Mouse (Mus musculus) midbrain, postnatal 0 days (tissue): ENCODE measurements at regions not wholly inside any gene's neighbourhood (a gene's known extent, or its start where the extent isn't known, plus 50 kb on each side); places are given as distances from the start of the nearest gene placed in this dataset.

Experiments
- ATAC-seq: fragments of 200-750 bp; cut with Nextera tagmentation; 2 replicates; pipeline ENCODE4 v1.8.0; 2017; ENCODE audit warnings: moderate number of reproducible peaks, mild to moderate bottlenecking, moderate TSS enrichment, moderate library complexity; ENCODE audit not compliant: low FRiP score
- DNase-seq: peaks from one replicate; pipeline ENCODE4 v3.0.0-alpha.2; 2015; ENCODE audit warnings: low spot score
- H3K27ac ChIP-seq: fragments of 300-500 bp; sonication (generic); 2 replicates; pipeline ENCODE4 v1.5.1; 2014; ENCODE audit warnings: low read depth, mild to moderate bottlenecking, low read length, mixed read lengths
- H3K27me3 ChIP-seq: fragments of 300-500 bp; sonication (generic); 2 replicates; pipeline ENCODE4 v1.6.1; 2014; ENCODE audit warnings: low read length, control low read depth, mixed read lengths; ENCODE audit not compliant: insufficient read depth
- H3K36me3 ChIP-seq: fragments of 300-500 bp; sonication (generic); 2 replicates; pipeline ENCODE4 v1.6.1; 2014; ENCODE audit warnings: low read length, control low read depth, mixed read lengths; ENCODE audit not compliant: insufficient read depth
- H3K4me1 ChIP-seq: fragments of 300-500 bp; sonication (generic); 2 replicates; pipeline ENCODE4 v1.6.1; 2014; ENCODE audit warnings: mild to moderate bottlenecking, control low read depth, antibody characterized with exemption, low read length, mixed read lengths; ENCODE audit not compliant: insufficient read depth
- H3K4me2 ChIP-seq: fragments of 300-500 bp; sonication (generic); 2 replicates; pipeline ENCODE4 v1.6.1; 2014; ENCODE audit warnings: low read depth, mild to moderate bottlenecking, low read length, mixed read lengths; ENCODE audit not compliant: poor library complexity, severe bottlenecking
- H3K4me3 ChIP-seq: fragments of 300-500 bp; sonication (generic); 2 replicates; pipeline ENCODE4 v1.5.1; 2014; ENCODE audit warnings: low read depth, mild to moderate bottlenecking, low read length, moderate library complexity
- H3K9ac ChIP-seq: fragments of 300-500 bp; sonication (generic); replicated peaks from 2 replicates; pipeline ENCODE4 v1.6.1; 2014; ENCODE audit warnings: mild to moderate bottlenecking, low read length, moderate library complexity, mixed read lengths; ENCODE audit not compliant: poor library complexity, severe bottlenecking
- H3K9me3 ChIP-seq: fragments of 300-500 bp; sonication (generic); 2 replicates; pipeline ENCODE4 v1.6.1; 2016; ENCODE audit warnings: low read length, control low read depth
- CTCF ChIP-seq: IDR thresholded peaks from 2 replicates; pipeline ENCODE4 v1.5.1; 2016; ENCODE audit warnings: antibody characterized with exemption, mild to moderate bottlenecking
- WGBS: fragments of 180-500 bp; shearing (Covaris S2); extraction: QIAGEN DNeasy Blood & Tissue Kit; methylation state at CpG from one replicate; pipeline ENCODE4 v1.1.7; 2014; 5-methylcytosine and 5-hydroxymethylcytosine counted together

DNA sequence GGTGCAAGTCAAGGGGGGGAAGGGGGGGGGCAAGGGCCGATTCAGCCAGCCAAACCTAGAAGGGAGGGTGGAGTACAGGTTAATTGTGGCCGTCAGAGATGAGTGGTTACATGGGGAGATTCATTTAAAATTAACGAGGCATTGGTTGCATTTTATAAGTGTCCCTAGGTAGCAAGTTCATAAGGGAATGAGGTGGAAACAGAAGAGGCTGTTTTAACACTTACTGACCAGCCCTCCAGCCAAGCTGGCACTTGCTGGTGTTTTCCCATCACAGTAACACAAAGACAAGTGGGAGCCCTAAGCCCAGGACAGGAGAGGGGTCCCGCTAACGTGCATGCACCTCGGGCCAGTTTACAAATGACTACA, 309.1 kb upstream of the Jarid2 start:
- no peak overlapping the region for H3K27ac ChIP-seq
- WGBS = 30% methylated on average over 6 of the region's 6 CpGs
- H3K4me1 ChIP-seq = no peaks in the 10 kb centered on the region
- H3K27me3 ChIP-seq = no peaks in the 10 kb centered on the region
- H3K4me2 ChIP-seq = no peak overlapping the region
- ATAC-seq (no peak), DNase-seq (no peak)
- no peak overlapping the region for H3K9ac ChIP-seq
- no peak overlapping the region for H3K4me3 ChIP-seq
- TF ChIP-seq CTCF = no peak
- no peaks in the 10 kb centered on the region for H3K9me3 ChIP-seq
- no peaks in the 10 kb centered on the region for H3K36me3 ChIP-seq

GRCm38 (mm10) chr13:44420941-44421340, 308.3 kb upstream of the Jarid2 start:
- DNase-seq (no peak), ATAC-seq (no peak)
- WGBS = 94% methylated on average over 8 of the region's 8 CpGs
- Histone ChIP-seq H3K9me3 (no peaks in the 10 kb centered on the region), H3K9ac (no peak overlapping the region), H3K27me3 (no peaks in the 10 kb centered on the region), H3K4me1 (no peaks in the 10 kb centered on the region), H3K4me2 (no peak overlapping the region), H3K36me3 (no peaks in the 10 kb centered on the region), H3K4me3 (no peak overlapping the region), H3K27ac (no peak overlapping the region)
- no peak for TF ChIP-seq CTCF

GRCm38 (mm10) chr13:44421426-44421825, 307.8 kb upstream of the Jarid2 start:
- ATAC-seq (no peak), DNase-seq (no peak)
- H3K36me3 ChIP-seq = no peaks in the 10 kb centered on the region
- TF ChIP-seq CTCF = no peak
- 86% methylated on average over 3 of the region's 3 CpGs for WGBS
- H3K4me1 ChIP-seq = no peaks in the 10 kb centered on the region
- H3K4me3 ChIP-seq = no peak overlapping the region
- H3K4me2 ChIP-seq = no peak overlapping the region
- H3K27me3 ChIP-seq = no peaks in the 10 kb centered on the region
- no peak overlapping the region for H3K9ac ChIP-seq
- no peaks in the 10 kb centered on the region for H3K9me3 ChIP-seq
- no peak overlapping the region for H3K27ac ChIP-seq

GRCm38 (mm10) chr13:44421922-44422321, 307.4 kb upstream of the Jarid2 start:
- Histone ChIP-seq H3K27ac (no peak overlapping the region), H3K4me1 (no peaks in the 10 kb centered on the region), H3K27me3 (no peaks in the 10 kb centered on the region), H3K36me3 (no peaks in the 10 kb centered on the region), H3K4me3 (no peak overlapping the region), H3K9ac (no peak overlapping the region), H3K9me3 (no peaks in the 10 kb centered on the region), H3K4me2 (no peak overlapping the region)
- TF ChIP-seq CTCF = no peak
- no peak for ATAC-seq
- DNase-seq = no peak
- WGBS = 88% methylated on average over 5 of the region's 5 CpGs

DNA sequence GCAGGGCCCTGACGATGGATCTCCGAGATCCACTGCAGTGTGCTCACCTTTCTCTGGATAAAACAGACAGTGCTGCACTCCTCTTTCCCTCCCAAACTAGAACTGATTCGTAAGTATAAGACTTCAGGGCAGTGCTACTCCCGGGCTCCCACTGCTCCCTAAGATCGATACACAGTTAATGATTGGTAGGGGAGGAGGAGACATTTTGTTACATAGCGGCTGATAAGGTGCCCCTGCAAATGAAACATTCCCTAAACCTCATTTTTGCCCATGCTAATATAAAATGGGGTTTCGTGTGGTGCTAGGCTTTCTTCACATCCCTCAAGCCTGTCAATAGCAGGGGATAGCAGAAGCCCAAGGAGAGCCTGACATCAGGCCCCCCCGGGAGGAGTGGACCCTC, 298.8 kb upstream of the Jarid2 start:
- Histone ChIP-seq H3K9me3 (no peaks in the 10 kb centered on the region), H3K4me2 (no peak overlapping the region), H3K36me3 (no peaks in the 10 kb centered on the region), H3K27ac (no peak overlapping the region), H3K4me3 (no peak overlapping the region), H3K9ac (no peak overlapping the region), H3K27me3 (no peaks in the 10 kb centered on the region), H3K4me1 (no peaks in the 10 kb centered on the region)
- TF ChIP-seq CTCF = no peak
- no peak for ATAC-seq
- no peak for DNase-seq
- 86% methylated on average over 8 of the region's 8 CpGs for WGBS

GRCm38 (mm10) chr13:44437709-44438108, 291.6 kb upstream of the Jarid2 start:
- no peak for TF ChIP-seq CTCF
- H3K4me3 ChIP-seq = no peak overlapping the region
- whole genome bisulfite sequencing = 91% methylated on average over 1 of the region's 1 CpGs
- H3K4me2 ChIP-seq = no peak overlapping the region
- no peak overlapping the region for H3K27ac ChIP-seq
- no peak overlapping the region for H3K9ac ChIP-seq
- ATAC-seq (no peak), DNase-seq (no peak)
- H3K9me3 ChIP-seq = no peaks in the 10 kb centered on the region
- H3K36me3 ChIP-seq = no peaks in the 10 kb centered on the region
- H3K4me1 ChIP-seq = no peaks in the 10 kb centered on the region
- no peaks in the 10 kb centered on the region for H3K27me3 ChIP-seq

- Histone ChIP-seq H3K9me3 (no peaks in the 10 kb centered on the region), H3K4me2 (no peak overlapping the region), H3K27ac (no peak overlapping the region), H3K9ac (no peak overlapping the region), H3K36me3 (no peaks in the 10 kb centered on the region), H3K27me3 (no peaks in the 10 kb centered on the region), H3K4me1 (no peaks in the 10 kb centered on the region), H3K4me3 (no peak overlapping the region)
- TF ChIP-seq CTCF = no peak
- WGBS = 90% methylated on average over 3 of the region's 3 CpGs
- ATAC-seq = no peak
- no peak for DNase-seq
These were observed 288.2 kb upstream of the Jarid2 start for GRCm38 (mm10) chr13:44441061-44441460.
